Mouse (Mus musculus): ENCODE data around the gene Tacc2. TPM values are rescaled to one million over a fixed set of nuclear protein-coding genes. Genes with fewer than 3 reads are reported as not detected.

The Tacc2 gene
- polyA plus RNA-seq, 1 experiment from 2014 or later = 47.4 TPM

GRCm38 (mm10) chr7:130693800-130694193 is 116.6 kb downstream of the Tacc2 start:
- Histone ChIP-seq H3K27ac (ENCODE audit: low read depth, low read length) (peak overlapping the region; percentile 97; the same call in 1 of the 2 replicates), H3K4me2 (ENCODE audit: low read depth, low read length, severe bottlenecking) (peak overlapping the region; percentile 59)

GRCm38 (mm10) chr7:130695669-130696338 is 118.6 kb downstream of the Tacc2 start:
- Histone ChIP-seq H3K36me3 (ENCODE audit: control insufficient read depth, insufficient read depth, low read length) (no peaks in the 10 kb centered on the region), H3K9me3 (ENCODE audit: control insufficient read depth, low read length) (no peaks in the 10 kb centered on the region), H3K4me1 (replicated peaks; ENCODE audit: control insufficient read depth, insufficient read depth, low read length) (peaks cover 19% of the 10 kb centered on the region), H3K4me2 (ENCODE audit: low read depth, low read length, severe bottlenecking) (no peak overlapping the region), H3K9ac (ENCODE audit: low read length) (no peak overlapping the region), H3K27me3 (ENCODE audit: control insufficient read depth, insufficient read depth, low read length) (no peaks in the 10 kb centered on the region), H3K27ac (ENCODE audit: low read depth, low read length) (no peak overlapping the region), H3K4me3 (ENCODE audit: low read depth, low read length) (no peak overlapping the region)
- 81% methylated on average over 13 of the region's 13 CpGs for WGBS
- ATAC-seq (replicated peaks; ENCODE audit: low FRiP score) (no peak), DNase-seq (ENCODE audit: low spot score) (no peak)

More at GRCm38 (mm10) chr7:130693800-130694193, 116.6 kb downstream of the Tacc2 start:
- peak overlapping the region; percentile 94 for H3K9ac ChIP-seq (ENCODE audit: low read length)
- DNase-seq (ENCODE audit: low spot score) = peak; percentile 67
- WGBS = 14% methylated on average over 11 of the region's 11 CpGs
- peak overlapping the region; percentile 72 for H3K4me3 ChIP-seq (ENCODE audit: low read depth, low read length)
- ATAC-seq (replicated peaks; ENCODE audit: low FRiP score) = 0 out of 2 replicates have a peak, but pooled peaks have one; percentile 34
- H3K27me3 ChIP-seq (ENCODE audit: control insufficient read depth, insufficient read depth, low read length) = no peaks in the 10 kb centered on the region
- H3K36me3 ChIP-seq (ENCODE audit: control insufficient read depth, insufficient read depth, low read length) = no peaks in the 10 kb centered on the region
- peaks cover 19% of the 10 kb centered on the region for H3K4me1 ChIP-seq (replicated peaks; ENCODE audit: control insufficient read depth, insufficient read depth, low read length)
- no peaks in the 10 kb centered on the region for H3K9me3 ChIP-seq (ENCODE audit: control insufficient read depth, low read length)

GRCm38 (mm10) chr7:130696347-130697234 is 119.4 kb downstream of the Tacc2 start:
- no peaks in the 10 kb centered on the region for H3K27me3 ChIP-seq (ENCODE audit: control insufficient read depth, insufficient read depth, low read length)
- no peak overlapping the region for H3K4me2 ChIP-seq (ENCODE audit: low read depth, low read length, severe bottlenecking)
- DNase-seq (ENCODE audit: low spot score) (no peak), ATAC-seq (replicated peaks; ENCODE audit: low FRiP score) (no peak)
- no peak overlapping the region for H3K9ac ChIP-seq (ENCODE audit: low read length)
- peaks cover 19% of the 10 kb centered on the region for H3K4me1 ChIP-seq (replicated peaks; ENCODE audit: control insufficient read depth, insufficient read depth, low read length)
- no peaks in the 10 kb centered on the region for H3K9me3 ChIP-seq (ENCODE audit: control insufficient read depth, low read length)
- no peak overlapping the region for H3K27ac ChIP-seq (ENCODE audit: low read depth, low read length)
- H3K36me3 ChIP-seq (ENCODE audit: control insufficient read depth, insufficient read depth, low read length) = no peaks in the 10 kb centered on the region
- no peak overlapping the region for H3K4me3 ChIP-seq (ENCODE audit: low read depth, low read length)
- WGBS = 84% methylated on average over 16 of the region's 16 CpGs

GRCm38 (mm10) chr7:130698480-130698879 is 121.2 kb downstream of the Tacc2 start:
- DNase-seq (ENCODE audit: low spot score) (no peak), ATAC-seq (replicated peaks; ENCODE audit: low FRiP score) (no peak)
- no peak overlapping the region for H3K4me2 ChIP-seq (ENCODE audit: low read depth, low read length, severe bottlenecking)
- no peaks in the 10 kb centered on the region for H3K9me3 ChIP-seq (ENCODE audit: control insufficient read depth, low read length)
- no peak overlapping the region for H3K27ac ChIP-seq (ENCODE audit: low read depth, low read length)
- H3K4me1 ChIP-seq (replicated peaks; ENCODE audit: control insufficient read depth, insufficient read depth, low read length) = peaks cover 15% of the 10 kb centered on the region
- no peaks in the 10 kb centered on the region for H3K36me3 ChIP-seq (ENCODE audit: control insufficient read depth, insufficient read depth, low read length)
- H3K9ac ChIP-seq (ENCODE audit: low read length) = no peak overlapping the region
- H3K4me3 ChIP-seq (ENCODE audit: low read depth, low read length) = no peak overlapping the region
- H3K27me3 ChIP-seq (ENCODE audit: control insufficient read depth, insufficient read depth, low read length) = no peaks in the 10 kb centered on the region

- Histone ChIP-seq H3K4me1 (replicated peaks; ENCODE audit: control insufficient read depth, insufficient read depth, low read length) (0 out of 2 replicates have a peak, but pooled peaks cover 4% of the 10 kb centered on the region), H3K27me3 (ENCODE audit: control insufficient read depth, insufficient read depth, low read length) (no peaks in the 10 kb centered on the region), H3K4me2 (ENCODE audit: low read depth, low read length, severe bottlenecking) (no peak overlapping the region), H3K36me3 (ENCODE audit: control insufficient read depth, insufficient read depth, low read length) (no peaks in the 10 kb centered on the region), H3K27ac (ENCODE audit: low read depth, low read length) (no peak overlapping the region), H3K9ac (ENCODE audit: low read length) (no peak overlapping the region), H3K9me3 (ENCODE audit: control insufficient read depth, low read length) (no peaks in the 10 kb centered on the region), H3K4me3 (ENCODE audit: low read depth, low read length) (no peak overlapping the region)
- 79% methylated on average over 1 of the region's 1 CpGs for WGBS
- ATAC-seq (replicated peaks; ENCODE audit: low FRiP score) = no peak
- no peak for DNase-seq (ENCODE audit: low spot score)
These were observed 124.1 kb downstream of the Tacc2 start for GRCm38 (mm10) chr7:130701336-130701735.

GRCm38 (mm10) chr7:130705230-130705629 is 128.0 kb downstream of the Tacc2 start:
- Histone ChIP-seq H3K9ac (ENCODE audit: low read length) (no peak overlapping the region), H3K4me3 (ENCODE audit: low read depth, low read length) (no peak overlapping the region), H3K9me3 (ENCODE audit: control insufficient read depth, low read length) (no peaks in the 10 kb centered on the region), H3K4me1 (replicated peaks; ENCODE audit: control insufficient read depth, insufficient read depth, low read length) (0 out of 2 replicates have a peak, but pooled peaks cover 2% of the 10 kb centered on the region), H3K27me3 (ENCODE audit: control insufficient read depth, insufficient read depth, low read length) (no peaks in the 10 kb centered on the region), H3K36me3 (ENCODE audit: control insufficient read depth, insufficient read depth, low read length) (no peaks in the 10 kb centered on the region), H3K27ac (ENCODE audit: low read depth, low read length) (no peak overlapping the region), H3K4me2 (ENCODE audit: low read depth, low read length, severe bottlenecking) (no peak overlapping the region)
- DNase-seq (ENCODE audit: low spot score) (no peak), ATAC-seq (replicated peaks; ENCODE audit: low FRiP score) (no peak)
- WGBS = 89% methylated on average over 2 of the region's 2 CpGs

GRCm38 (mm10) chr7:130708940-130709339 is 131.7 kb downstream of the Tacc2 start:
- ATAC-seq (replicated peaks; ENCODE audit: low FRiP score) (no peak), DNase-seq (ENCODE audit: low spot score) (no peak)
- H3K27me3 ChIP-seq (ENCODE audit: control insufficient read depth, insufficient read depth, low read length) = no peaks in the 10 kb centered on the region
- no peak overlapping the region for H3K9ac ChIP-seq (ENCODE audit: low read length)
- WGBS = 74% methylated on average over 9 of the region's 9 CpGs
- H3K4me1 ChIP-seq (replicated peaks; ENCODE audit: control insufficient read depth, insufficient read depth, low read length) = 0 out of 2 replicates have a peak, but pooled peaks cover 4% of the 10 kb centered on the region
- H3K27ac ChIP-seq (ENCODE audit: low read depth, low read length) = no peak overlapping the region
- no peaks in the 10 kb centered on the region for H3K36me3 ChIP-seq (ENCODE audit: control insufficient read depth, insufficient read depth, low read length)
- H3K4me3 ChIP-seq (ENCODE audit: low read depth, low read length) = no peak overlapping the region
- no peak overlapping the region for H3K4me2 ChIP-seq (ENCODE audit: low read depth, low read length, severe bottlenecking)
- H3K9me3 ChIP-seq (ENCODE audit: control insufficient read depth, low read length) = no peaks in the 10 kb centered on the region

- Histone ChIP-seq H3K9ac (ENCODE audit: low read length) (no peak overlapping the region), H3K27me3 (ENCODE audit: control insufficient read depth, insufficient read depth, low read length) (no peaks in the 10 kb centered on the region), H3K27ac (ENCODE audit: low read depth, low read length) (no peak overlapping the region), H3K4me2 (ENCODE audit: low read depth, low read length, severe bottlenecking) (no peak overlapping the region), H3K9me3 (ENCODE audit: control insufficient read depth, low read length) (no peaks in the 10 kb centered on the region), H3K36me3 (ENCODE audit: control insufficient read depth, insufficient read depth, low read length) (no peaks in the 10 kb centered on the region), H3K4me1 (replicated peaks; ENCODE audit: control insufficient read depth, insufficient read depth, low read length) (0 out of 2 replicates have a peak, but pooled peaks cover 4% of the 10 kb centered on the region), H3K4me3 (ENCODE audit: low read depth, low read length) (no peak overlapping the region)
- DNase-seq (ENCODE audit: low spot score) = no peak
- ATAC-seq (replicated peaks; ENCODE audit: low FRiP score) = no peak
- WGBS = 82% methylated on average over 9 of the region's 9 CpGs
These were observed 132.4 kb downstream of the Tacc2 start for GRCm38 (mm10) chr7:130709372-130710274.
